Mouse (Mus musculus): ENCODE data around the gene Cmbl. TPM values are rescaled to one million over a fixed set of nuclear protein-coding genes. Genes with fewer than 3 reads are reported as not detected.

The Cmbl gene
- polyA plus RNA-seq, 1 experiment = 9.2 TPM

GRCm38 (mm10) chr15:31636091-31636595, 71.0 kb downstream of the Cmbl start:
- Histone ChIP-seq H3K27me3 (ENCODE audit: control insufficient read depth, insufficient read depth, low read length) (no peaks in the 10 kb centered on the region), H3K4me3 (ENCODE audit: control insufficient read depth, insufficient read depth, low read length) (no peak overlapping the region), H3K4me1 (replicated peaks; ENCODE audit: control insufficient read depth, insufficient read depth, low read length) (no peaks in the 10 kb centered on the region), H3K36me3 (ENCODE audit: control insufficient read depth, insufficient read depth, low read length) (no peaks in the 10 kb centered on the region), H3K27ac (ENCODE audit: control insufficient read depth, insufficient read depth, low read length) (no peak overlapping the region)
- no peak for TF ChIP-seq CTCF (IDR thresholded peaks at IDR 0.05; ENCODE audit: borderline replicate concordance, control insufficient read depth, extremely low read depth, insufficient read depth, low read length, poor library complexity)
- TF ChIP-seq POLR2A (IDR thresholded peaks at IDR 0.05; ENCODE audit: control insufficient read depth, extremely low read depth, insufficient read depth, low read length, poor library complexity) = no peak
- WGBS = 90% methylated on average over 9 of the region's 9 CpGs
- no peak for DNase-seq

Other genes with a start within 250 kb of the Cmbl start
- gene Ankrd33b, start 197.7 kb upstream of the Cmbl start, polyA plus RNA-seq (2012; rRNA removed) = 6.9 and 7.6 TPM in 2 replicates
- gene Ropn1l, start 111.7 kb upstream of the Cmbl start, polyA plus RNA-seq (2012; rRNA removed) = 0.92 and 1.1 TPM in 2 replicates
- 24.0 and 27.3 TPM in 2 replicates for gene March6, start 34.3 kb upstream of the Cmbl start, polyA plus RNA-seq (2012; rRNA removed)
- 139 and 148 TPM in 2 replicates for gene Cct5, start 36.4 kb downstream of the Cmbl start, polyA plus RNA-seq (2012; rRNA removed)
- gene Fam173b, start 36.5 kb downstream of the Cmbl start, polyA plus RNA-seq (2012; rRNA removed) = 8.2 and 8.4 TPM in 2 replicates

Measured in thymus, adult 2 months (tissue).